Mouse (Mus musculus) R1 (cell line): ENCODE data around the gene Adssl1.
A peak's percentile ranks its signal among the peaks of the same experiment; 100 is the strongest.

Experiments
- DNase-seq: peaks from one replicate; pipeline ENCODE4 v3.0.0-alpha.2; 2018; ENCODE audit warnings: low read depth, low spot score

Adssl1 gene

GRCm38 (mm10) chr12:112621900-112622299 is 2.1 kb downstream of the Adssl1 start:
- no peak for DNase-seq

DNA sequence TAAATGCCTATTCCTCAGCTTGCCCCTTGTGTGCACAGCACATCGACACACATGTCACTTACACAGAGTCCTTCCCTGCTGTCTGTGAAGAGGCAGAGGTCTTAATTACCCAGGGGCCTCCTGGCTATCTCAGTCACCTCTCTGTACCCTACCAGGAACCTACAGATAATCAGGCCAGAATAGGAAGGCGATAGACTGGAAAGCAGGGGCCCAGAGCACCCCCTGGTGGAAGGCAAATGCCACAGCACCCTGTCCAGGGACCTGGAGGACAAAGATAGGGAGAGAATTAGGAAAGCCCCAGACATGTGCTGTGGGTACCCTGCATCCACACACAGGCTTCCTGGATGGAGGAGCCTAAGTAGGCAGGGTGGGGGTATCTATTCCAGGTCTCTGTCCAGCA is 3.9 kb downstream of the Adssl1 start:
- peak; percentile 68 for DNase-seq

GRCm38 (mm10) chr12:112625700-112626099 is 5.9 kb downstream of the Adssl1 start:
- no peak for DNase-seq

- DNase-seq: no peak
Observed at GRCm38 (mm10) chr12:112626455-112626854, 6.6 kb downstream of the Adssl1 start.

GRCm38 (mm10) chr12:112627097-112627881 is 7.4 kb downstream of the Adssl1 start:
- peak; percentile 52 for DNase-seq

- no peak for DNase-seq
Observed at GRCm38 (mm10) chr12:112628197-112628596, 8.4 kb downstream of the Adssl1 start.

DNA sequence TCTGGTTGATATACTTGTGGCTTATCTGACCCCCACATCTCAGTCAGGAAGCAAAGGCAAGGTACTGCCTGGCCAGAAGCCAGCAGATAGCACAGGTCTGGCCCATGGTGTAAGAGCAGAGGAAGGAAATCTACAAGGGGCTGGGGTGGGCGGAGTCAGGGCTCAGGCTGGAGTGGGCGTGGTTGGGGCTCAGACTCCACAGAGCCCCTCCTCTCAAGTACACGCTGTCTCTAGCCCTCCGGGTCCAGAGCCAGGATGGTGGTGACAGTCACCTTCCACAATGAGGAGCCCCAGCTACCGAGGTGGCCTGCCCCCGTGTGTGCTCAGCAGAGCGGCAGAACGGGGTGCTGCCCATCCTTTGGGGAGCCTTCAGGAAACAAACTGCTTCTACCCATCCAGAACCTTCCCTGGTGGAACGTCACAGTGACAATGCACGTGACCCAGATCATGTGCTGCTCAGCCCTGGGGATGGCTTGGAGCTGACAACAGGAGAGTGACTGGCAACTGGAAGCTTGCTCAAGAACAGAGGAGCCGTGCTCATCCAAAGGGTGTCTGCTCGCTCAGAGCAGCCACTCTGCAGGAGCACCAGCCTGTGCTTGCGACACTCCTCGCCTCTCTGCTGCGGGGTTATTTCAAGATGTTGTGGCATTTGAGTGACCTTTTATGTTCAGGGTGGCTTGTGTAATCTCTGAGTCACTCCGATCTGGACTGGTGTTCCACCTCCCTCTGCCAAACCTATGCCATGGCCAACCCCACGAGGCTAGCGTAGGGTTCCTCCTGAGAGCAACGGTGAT is 9.3 kb downstream of the Adssl1 start:
- peak; percentile 84 for DNase-seq

DNA sequence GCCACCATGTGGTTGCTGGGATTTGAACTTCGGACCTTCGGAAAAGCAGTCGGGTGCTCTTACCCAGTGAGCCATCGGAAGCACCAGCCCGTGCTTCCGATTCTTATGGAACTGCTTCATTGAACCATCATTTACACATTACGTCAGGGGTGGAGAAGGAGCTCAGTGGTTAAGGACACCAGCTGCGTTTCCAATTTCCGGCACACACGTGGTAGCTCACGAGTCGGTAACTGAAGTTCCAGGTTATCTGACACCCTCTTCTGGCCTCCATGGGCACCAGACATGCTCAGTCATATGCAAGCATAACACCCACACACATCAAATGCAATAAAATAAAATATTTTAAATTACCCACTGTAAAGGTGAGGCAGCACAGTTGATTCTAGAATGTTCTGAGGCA is 10.2 kb downstream of the Adssl1 start:
- peak; percentile 42 for DNase-seq

- DNase-seq: no peak
Observed at GRCm38 (mm10) chr12:112630796-112631195, 11.0 kb downstream of the Adssl1 start.

- no peak for DNase-seq
Observed at GRCm38 (mm10) chr12:112631472-112631871, 11.6 kb downstream of the Adssl1 start.

GRCm38 (mm10) chr12:112632084-112632777 is 12.4 kb downstream of the Adssl1 start:
- no peak for DNase-seq

DNA sequence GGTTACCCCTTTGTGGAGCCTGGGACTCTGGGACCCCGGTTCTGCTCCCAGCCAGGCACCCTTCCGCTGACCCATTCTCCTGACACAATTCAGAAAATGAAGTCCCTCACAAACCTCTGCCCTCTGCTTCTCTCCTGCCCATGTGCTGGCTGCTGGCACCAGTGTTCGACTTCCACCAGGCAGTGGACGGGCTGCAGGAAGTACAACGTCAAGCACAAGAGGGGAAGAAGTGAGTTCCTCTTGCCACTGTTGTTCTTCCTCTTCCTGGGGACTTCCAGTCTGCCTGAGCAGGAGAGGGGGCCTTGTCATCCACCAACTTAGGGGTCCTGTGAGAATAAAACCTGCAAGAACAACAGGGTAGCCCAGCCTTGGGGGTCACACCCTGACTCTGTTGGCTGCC is 13.1 kb downstream of the Adssl1 start:
- DNase-seq: no peak

DNA sequence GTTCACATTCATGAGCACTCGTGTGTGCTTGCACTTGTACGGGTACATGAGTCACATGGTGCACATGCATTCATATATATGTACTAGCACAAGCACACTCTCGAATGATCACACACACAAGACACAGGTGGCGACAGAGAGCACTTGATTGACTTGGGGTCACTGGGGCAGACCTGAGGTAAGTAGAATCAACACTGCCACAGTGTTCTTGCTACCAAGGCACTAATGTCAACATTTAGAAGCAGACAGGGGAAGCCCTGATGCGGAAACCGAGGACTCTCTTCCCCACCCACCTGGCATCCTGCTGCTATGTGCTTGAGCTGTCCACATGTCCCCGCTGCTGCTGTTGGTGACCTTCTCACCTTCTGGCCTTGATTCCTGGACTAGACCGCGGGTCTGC is 13.8 kb downstream of the Adssl1 start:
- no peak for DNase-seq

- no peak for DNase-seq
Observed at GRCm38 (mm10) chr12:112639526-112639925, 19.7 kb downstream of the Adssl1 start.

DNA sequence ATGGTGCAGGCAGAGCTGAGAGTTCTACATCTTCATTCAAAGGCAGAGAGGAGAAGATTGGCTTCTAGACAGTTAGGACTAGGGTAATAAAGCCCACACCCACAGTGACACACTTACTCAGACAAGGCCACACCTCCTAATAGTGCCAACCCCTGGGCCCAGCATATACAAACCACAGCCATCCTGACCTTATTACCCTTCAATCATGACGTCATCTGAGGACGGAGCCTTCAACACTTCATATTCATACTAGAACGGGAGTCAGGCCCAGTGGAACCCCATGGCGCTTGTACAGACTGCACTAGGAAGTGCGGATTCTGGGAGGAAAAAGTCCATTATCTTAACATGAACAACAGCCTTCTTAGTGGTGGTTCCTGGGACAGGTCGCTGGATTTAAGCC is 23.3 kb downstream of the Adssl1 start:
- DNase-seq: no peak

DNA sequence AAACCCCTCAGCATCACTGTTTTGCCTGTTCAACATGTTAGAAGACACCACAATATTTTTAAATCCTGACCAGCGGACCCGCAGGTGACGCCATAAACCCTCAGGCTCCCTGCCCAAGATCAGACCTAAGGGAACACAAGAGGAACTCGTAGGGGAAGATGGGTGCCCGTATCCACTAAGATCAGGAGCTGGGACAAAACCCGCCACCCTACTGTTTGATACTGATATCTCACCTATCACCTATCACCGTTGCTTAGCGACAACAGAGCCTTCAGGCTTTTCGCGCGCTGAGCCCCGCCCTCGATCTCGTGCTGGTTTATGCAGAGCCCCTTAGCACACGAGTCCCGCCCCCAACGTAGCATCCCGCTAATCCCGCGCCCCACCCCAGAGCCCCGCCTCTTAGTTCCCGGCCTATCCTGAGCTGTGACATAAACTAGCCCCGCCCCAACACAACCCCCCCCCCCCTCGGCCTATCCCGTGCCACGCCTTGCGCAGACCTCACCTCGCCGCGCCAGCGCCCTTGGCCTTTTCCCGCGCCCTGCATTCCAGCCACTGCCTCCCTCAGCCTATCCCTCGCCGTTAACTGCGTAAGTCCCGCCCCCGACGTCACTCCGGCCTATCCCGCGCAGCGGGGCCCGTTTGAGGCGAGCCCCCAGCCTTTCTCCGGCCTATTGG is 24.5 kb downstream of the Adssl1 start, which contains the start of gene Siva1:
Gene Siva1, plus strand, starts transcription at position 500 of the 675 bp plus-strand sequence.
- DNase-seq: peak; percentile 99

- peak; percentile 51 for DNase-seq
Observed at GRCm38 (mm10) chr12:112644855-112645506, 25.1 kb downstream of the Adssl1 start.

- no peak for DNase-seq
Observed at GRCm38 (mm10) chr12:112646139-112646538, 26.3 kb downstream of the Adssl1 start.

DNA sequence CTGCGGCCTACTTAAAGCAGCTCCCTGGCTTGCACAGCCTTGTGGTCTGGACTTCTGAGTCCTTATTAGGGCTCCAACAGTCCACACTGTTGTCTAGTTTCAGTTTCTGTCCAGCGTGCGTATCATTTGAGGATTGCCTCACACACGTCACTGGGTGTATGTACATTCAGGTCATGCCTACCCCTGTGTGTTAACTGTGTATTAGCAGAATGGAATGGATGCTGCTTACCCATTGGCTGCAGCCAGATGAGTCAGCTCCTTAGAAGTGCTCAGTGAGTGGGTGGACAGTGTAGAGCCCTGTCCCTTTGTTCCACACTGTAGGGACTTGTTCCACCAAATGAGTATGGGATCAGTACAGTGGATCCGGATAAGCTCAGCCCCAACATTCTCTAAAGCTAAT is 28.2 kb downstream of the Adssl1 start:
- no peak for DNase-seq

GRCm38 (mm10) chr12:112651778-112652439 is 32.1 kb downstream of the Adssl1 start:
- no peak for DNase-seq
